Mouse (Mus musculus) lung, embryonic 14.5 days (tissue): Measurements from ENCODE around the gene Afdn. TPM values are rescaled to one million over a fixed set of nuclear protein-coding genes. Genes with fewer than 3 reads are reported as not detected.
"Not testable (repeated sequence)": the region's sequence is repeated elsewhere in the genome, so short reads cannot be mapped to it uniquely, and the experiment has no call there.

Source experiments
- ATAC-seq: fragments of 200-750 bp; cut with Nextera tagmentation; 2 replicates; pipeline ENCODE4 v1.8.0; 2017; ENCODE audit warnings: mild to moderate bottlenecking, moderate TSS enrichment, moderate library complexity; ENCODE audit not compliant: insufficient read depth
- DNase-seq: peaks from one replicate; pipeline ENCODE4 v3.0.0-alpha.2; 2015
- H3K27ac ChIP-seq: fragments of 300-500 bp; sonication (generic); 2 replicates; pipeline ENCODE4 v1.5.1; 2014; ENCODE audit warnings: low read depth, mild to moderate bottlenecking, moderate library complexity
- H3K27me3 ChIP-seq: fragments of 300-500 bp; sonication (generic); 2 replicates; pipeline ENCODE4 v1.6.1; 2014; ENCODE audit warnings: low read length, control low read depth; ENCODE audit not compliant: insufficient read depth
- H3K36me3 ChIP-seq: fragments of 300-500 bp; sonication (generic); 2 replicates; pipeline ENCODE4 v1.6.1; 2014; ENCODE audit warnings: control low read depth; ENCODE audit not compliant: insufficient read depth
- H3K4me1 ChIP-seq: fragments of 300-500 bp; sonication (generic); 2 replicates; pipeline ENCODE4 v1.6.1; 2014; ENCODE audit warnings: antibody characterized with exemption, control low read depth; ENCODE audit not compliant: insufficient read depth
- H3K4me2 ChIP-seq: fragments of 300-500 bp; sonication (generic); 2 replicates; pipeline ENCODE4 v1.6.1; 2014; ENCODE audit warnings: mild to moderate bottlenecking
- H3K4me3 ChIP-seq: fragments of 300-500 bp; sonication (generic); 2 replicates; pipeline ENCODE4 v1.5.1; 2014; ENCODE audit warnings: low read depth, low read length
- H3K9ac ChIP-seq: fragments of 300-500 bp; sonication (generic); 2 replicates; pipeline ENCODE4 v1.6.1; 2014
- H3K9me3 ChIP-seq: fragments of 300-500 bp; sonication (generic); 2 replicates; pipeline ENCODE4 v1.6.1; 2016; ENCODE audit warnings: low read depth, low read length, control low read depth
- CTCF ChIP-seq: IDR thresholded peaks from 2 replicates; pipeline ENCODE4 v1.5.1; 2016; ENCODE audit warnings: antibody characterized with exemption, low read depth
- WGBS: fragments of 180-500 bp; shearing (Covaris S2); extraction: QIAGEN DNeasy Blood & Tissue Kit; methylation state at CpG from one replicate; pipeline ENCODE4 v1.1.7; 2014; 5-methylcytosine and 5-hydroxymethylcytosine counted together
- polyA plus RNA-seq: library from polyadenylated mRNA; unstranded; fragments of >200 nt; fragmentation: Nextera tagmentation; extraction: Ambion mirVana; gene quantifications from 2 replicates; pipeline ENCODE4 v1.2.1, GENCODE M21; 2014

Afdn gene
- polyA plus RNA-seq, 1 experiment from 2014 or later: 138 TPM

- no peak for DNase-seq
Measured at GRCm38 (mm10) chr17:13754940-13755339, 5.4 kb upstream of the Afdn start.

GRCm38 (mm10) chr17:13758586-13758985 is 1.8 kb upstream of the Afdn start:
- H3K9me3 ChIP-seq: no peaks in the 10 kb centered on the region
- no peaks in the 10 kb centered on the region for H3K36me3 ChIP-seq
- no peak for TF ChIP-seq CTCF
- 79% methylated on average over 7 of the region's 7 CpGs for WGBS
- H3K27me3 ChIP-seq: no peaks in the 10 kb centered on the region
- H3K4me2 ChIP-seq: peak overlapping the region; percentile 97
- peak overlapping the region; percentile 91; the same call in 1 of the 2 replicates for H3K4me3 ChIP-seq
- ATAC-seq: no peak
- H3K27ac ChIP-seq: no peak overlapping the region
- H3K4me1 ChIP-seq: peaks cover 4% of the 10 kb centered on the region; the same call in 1 of the 2 replicates
- no peak for DNase-seq
- peak overlapping the region; percentile 86 for H3K9ac ChIP-seq

More at GRCm38 (mm10) chr17:13754940-13755339, 5.4 kb upstream of the Afdn start:
- WGBS: 59% methylated on average over 6 of the region's 6 CpGs
- H3K27ac ChIP-seq: no peak overlapping the region
- no peak for ATAC-seq
- H3K4me2 ChIP-seq: no peak overlapping the region
- H3K9ac ChIP-seq: no peak overlapping the region
- no peak overlapping the region for H3K4me3 ChIP-seq
- peaks cover 4% of the 10 kb centered on the region; the same call in 1 of the 2 replicates for H3K4me1 ChIP-seq
- no peak for TF ChIP-seq CTCF
- no peaks in the 10 kb centered on the region for H3K27me3 ChIP-seq
- no peaks in the 10 kb centered on the region for H3K9me3 ChIP-seq
- H3K36me3 ChIP-seq: no peaks in the 10 kb centered on the region

- no peaks in the 10 kb centered on the region for H3K27me3 ChIP-seq
- H3K9ac ChIP-seq: peak overlapping the region; percentile 86
- 10% methylated on average over 13 of the region's 13 CpGs for WGBS
- H3K4me1 ChIP-seq: peaks cover 4% of the 10 kb centered on the region; the same call in 1 of the 2 replicates
- no peak for TF ChIP-seq CTCF
- H3K36me3 ChIP-seq: no peaks in the 10 kb centered on the region
- no peaks in the 10 kb centered on the region for H3K9me3 ChIP-seq
- ATAC-seq: no peak
- peak; percentile 55 for DNase-seq
- peak overlapping the region; percentile 97 for H3K4me2 ChIP-seq
- peak overlapping the region; percentile 92 for H3K27ac ChIP-seq
- peak overlapping the region; percentile 91 for H3K4me3 ChIP-seq
Measured at GRCm38 (mm10) chr17:13759156-13759852, 1.0 kb upstream of the Afdn start.

- Histone ChIP-seq H3K27me3 (no peaks in the 10 kb centered on the region), H3K27ac (peak overlapping the region; percentile 92), H3K9ac (peak overlapping the region; percentile 86), H3K4me2 (peak overlapping the region; percentile 97), H3K9me3 (no peaks in the 10 kb centered on the region), H3K36me3 (no peaks in the 10 kb centered on the region), H3K4me1 (peaks cover 4% of the 10 kb centered on the region; the same call in 1 of the 2 replicates), H3K4me3 (peak overlapping the region; percentile 91)
- under 1% methylated on average over 60 of the region's 72 CpGs for WGBS
- peak; percentile 63 for ATAC-seq
- no peak for TF ChIP-seq CTCF
- DNase-seq: peak; percentile 52
Measured at GRCm38 (mm10) chr17:13760675-13761178, 388 bp downstream of the Afdn start.

GRCm38 (mm10) chr17:13761179-13761913 is 1.0 kb downstream of the Afdn start, which contains the start of gene Tcte2:
Gene Tcte2, minus strand, starts transcription at chr17:13761825.
- DNase-seq (peak; percentile 62), ATAC-seq (peak; percentile 29)
- peak within 1 kb of the TSS; percentile 91 for H3K4me3 ChIP-seq
- under 1% methylated on average over 74 of the region's 74 CpGs for WGBS
- peaks cover 4% of the 10 kb centered on the region; the same call in 1 of the 2 replicates for H3K4me1 ChIP-seq
- H3K9me3 ChIP-seq: no peaks in the 10 kb centered on the region
- peak within 1 kb of the TSS; percentile 86 for H3K9ac ChIP-seq
- H3K4me2 ChIP-seq: peak within 1 kb of the TSS; percentile 97
- TF ChIP-seq CTCF: no peak
- no peaks in the 10 kb centered on the region for H3K36me3 ChIP-seq
- H3K27ac ChIP-seq: peak within 1 kb of the TSS; percentile 92
- no peaks in the 10 kb centered on the region for H3K27me3 ChIP-seq

- Histone ChIP-seq H3K27ac (no peak overlapping the region), H3K9ac (no peak overlapping the region), H3K27me3 (no peaks in the 10 kb centered on the region), H3K4me2 (no peak overlapping the region), H3K36me3 (no peaks in the 10 kb centered on the region), H3K4me3 (no peak overlapping the region), H3K9me3 (no peaks in the 10 kb centered on the region), H3K4me1 (peaks cover 3% of the 10 kb centered on the region; the same call in 1 of the 2 replicates)
- TF ChIP-seq CTCF: no peak
- ATAC-seq (no peak), DNase-seq (no peak)
- 69% methylated on average over 1 of the region's 1 CpGs for WGBS
Measured at GRCm38 (mm10) chr17:13763819-13764218, 3.5 kb downstream of the Afdn start.

GRCm38 (mm10) chr17:13764911-13765310 is 4.6 kb downstream of the Afdn start:
- H3K4me2 ChIP-seq, DNase-seq, ATAC-seq, H3K27me3 ChIP-seq, H3K9ac ChIP-seq, H3K4me3 ChIP-seq, H3K36me3 ChIP-seq, H3K9me3 ChIP-seq, H3K4me1 ChIP-seq, H3K27ac ChIP-seq: not testable (repeated sequence)
- 88% methylated on average over 2 of the region's 2 CpGs for WGBS
